Mouse (Mus musculus) central nervous system, embryonic 18 days (tissue): ENCODE measurements around the gene Tmem45a2. TPM values are rescaled to one million over a fixed set of nuclear protein-coding genes. Genes with fewer than 3 reads are reported as not detected.

Experiments
- polyA plus RNA-seq: library from polyadenylated mRNA; depleted of rRNA; stranded (reverse); fragments of >200 nt; gene quantifications from 2 replicates; pipeline ENCODE4 v1.2.3, GENCODE M21; 2012; rRNA removed

Gene Tmem45a2
- polyA plus RNA-seq: 0.03 TPM in 1 of 2 replicates, not detected in the other

GRCm38 (mm10) chr16:57071132-57071639 lies at the start of gene Tmem45a2:
Gene Tmem45a2 (minus strand): TSS chr16:57071372.

Other genes with a start within 250 kb of the Tmem45a2 start
- 2.8 TPM in 2 replicates for gene Tmem45a, start 185.2 kb downstream of the Tmem45a2 start, polyA plus RNA-seq
- 0.49 and 0.51 TPM in 2 replicates for gene Lnp1, start 143.3 kb downstream of the Tmem45a2 start, polyA plus RNA-seq
- 61.1 and 64.4 TPM in 2 replicates for gene Tomm70a, start 50.3 kb upstream of the Tmem45a2 start, polyA plus RNA-seq
- gene Nit2, start 96.0 kb upstream of the Tmem45a2 start, polyA plus RNA-seq: 24.1 and 26.3 TPM in 2 replicates
- 49.6 and 51.4 TPM in 2 replicates for gene Tbc1d23, start 160.1 kb upstream of the Tmem45a2 start, polyA plus RNA-seq
- 2.2 and 2.8 TPM in 2 replicates for gene Tmem30c, start 221.5 kb upstream of the Tmem45a2 start, polyA plus RNA-seq